12 mouse cellular contexts compared by ENCODE assay signal in genomic region chr5:132442948-132443347, GRCm38 (mm10).
DNase-seq lines count a peak whose midpoint lies in the region.
"Had no signal": no experiment of that assay in that cellular context is flagged by ENCODE, and none has a peak within 500 bp of the region (broad histone marks: within the 10 kb centered on the region; RNA-seq: fewer than 3 reads in every experiment).

No protein-coding gene starts in this region.

- intact Hi-C loops in heart, postnatal 10 days (cut with DNase I) = no loop called here
- intact Hi-C loops in heart, postnatal 14 days (cut with DNase I) = no loop called here

- DNase-seq in adrenal gland, adult 2 months = peak; percentile 32
- no peak for DNase-seq in adrenal gland, adult 18-20 months (ENCODE audit: low spot score in 2 of 2)
- peak; percentile 20 to 24 for DNase-seq in heart, postnatal 10 days
- DNase-seq in heart, postnatal 14 days = no peak
- peak; percentile 28 for DNase-seq in adrenal gland, postnatal 14 days
- DNase-seq in testis, postnatal 14 days (ENCODE audit: low spot score) = no peak
- DNase-seq: B cell, adult 2 months; cerebellum, adult 18-20 months; cerebellum, adult 9-10 months; gastrocnemius, postnatal 10 days; gastrocnemius, postnatal 36 days; kidney, adult 2 months had no signal

Comparison
In these comparisons a context has a peak if more than half of its experiments do, and no peak if none do; other contexts are left out.
1. DNase-seq: peak in adrenal gland, adult 2 months (single experiment), heart, postnatal 10 days (2 of 2) and adrenal gland, postnatal 14 days (single experiment); none in adrenal gland, adult 18-20 months (0 of 2), heart, postnatal 14 days (0 of 2) and testis, postnatal 14 days (single experiment).